Mouse (Mus musculus) hindbrain, postnatal 0 days (tissue): ENCODE results near the gene Epha2. TPM values are rescaled to one million over a fixed set of nuclear protein-coding genes. Genes with fewer than 3 reads are reported as not detected.

ENCODE experiments used
- ATAC-seq: fragments of 200-750 bp; cut with Nextera tagmentation; 2 replicates; pipeline ENCODE4 v1.8.0; 2017; ENCODE audit warnings: mild to moderate bottlenecking, moderate TSS enrichment, moderate library complexity
- DNase-seq: peaks from one replicate; pipeline ENCODE4 v3.0.0-alpha.2; 2015; ENCODE audit warnings: low spot score
- H3K27ac ChIP-seq: fragments of 300-500 bp; sonication (generic); 2 replicates; pipeline ENCODE4 v1.5.1; 2014; ENCODE audit warnings: mild to moderate bottlenecking
- H3K27me3 ChIP-seq: fragments of 300-500 bp; sonication (generic); 2 replicates; pipeline ENCODE4 v1.6.1; 2014; ENCODE audit warnings: low read length, mixed read lengths; ENCODE audit not compliant: insufficient read depth
- H3K36me3 ChIP-seq: fragments of 300-500 bp; sonication (generic); 2 replicates; pipeline ENCODE4 v1.6.1; 2014; ENCODE audit warnings: low read length, mixed read lengths; ENCODE audit not compliant: insufficient read depth
- H3K4me1 ChIP-seq: fragments of 300-500 bp; sonication (generic); 2 replicates; pipeline ENCODE4 v1.6.1; 2014; ENCODE audit warnings: antibody characterized with exemption, low read length, mixed read lengths; ENCODE audit not compliant: insufficient read depth
- H3K4me2 ChIP-seq: fragments of 300-500 bp; sonication (generic); 2 replicates; pipeline ENCODE4 v1.6.1; 2014; ENCODE audit warnings: low read depth, mild to moderate bottlenecking, low read length, moderate library complexity, mixed read lengths
- H3K4me3 ChIP-seq: fragments of 300-500 bp; sonication (generic); 2 replicates; pipeline ENCODE4 v1.5.1; 2014; ENCODE audit warnings: low read length
- H3K9ac ChIP-seq: fragments of 300-500 bp; sonication (generic); replicated peaks from 2 replicates; pipeline ENCODE4 v1.6.1; 2014; ENCODE audit warnings: mild to moderate bottlenecking, low read length, moderate library complexity, mixed read lengths
- H3K9me3 ChIP-seq: fragments of 300-500 bp; sonication (generic); 2 replicates; pipeline ENCODE4 v1.6.1; 2016; ENCODE audit warnings: low read length, mixed read lengths
- CTCF ChIP-seq: IDR thresholded peaks from 2 replicates; pipeline ENCODE4 v1.5.1; 2016; ENCODE audit warnings: antibody characterized with exemption, control low read depth, low read depth
- WGBS: fragments of 180-500 bp; shearing (Covaris S2); extraction: QIAGEN DNeasy Blood & Tissue Kit; methylation state at CpG from one replicate; pipeline ENCODE4 v1.1.7; 2014; 5-methylcytosine and 5-hydroxymethylcytosine counted together
- polyA plus RNA-seq: library from polyadenylated mRNA; unstranded; fragments of >200 nt; fragmentation: Nextera tagmentation; extraction: Ambion mirVana; gene quantifications from 2 replicates; pipeline ENCODE4 v1.2.1, GENCODE M21; 2015
- total RNA-seq: library from RNA; depleted of rRNA; stranded (reverse); fragments of >200 nt; gene quantifications from 2 replicates; pipeline ENCODE4 v1.2.3, GENCODE M21; 2014

The Epha2 gene
- total and polyA plus RNA-seq, 2 experiments from 2014 or later = 0.46 to 1.6 TPM

GRCm38 (mm10) chr4:141341477-141341876 is 40.4 kb downstream of the Epha2 start:
- no peak overlapping the region for H3K9ac ChIP-seq
- DNase-seq (no peak), ATAC-seq (no peak)
- H3K27me3 ChIP-seq = no peaks in the 10 kb centered on the region
- H3K4me1 ChIP-seq = no peaks in the 10 kb centered on the region
- H3K4me2 ChIP-seq = no peak overlapping the region
- H3K36me3 ChIP-seq = no peaks in the 10 kb centered on the region
- WGBS = 73% methylated on average over 7 of the region's 7 CpGs
- TF ChIP-seq CTCF = no peak
- no peaks in the 10 kb centered on the region for H3K9me3 ChIP-seq
- H3K4me3 ChIP-seq = no peak overlapping the region
- no peak overlapping the region for H3K27ac ChIP-seq

- H3K9ac ChIP-seq = no peak overlapping the region
- H3K27ac ChIP-seq = peak overlapping the region; percentile 26; the same call in 1 of the 2 replicates
- no peak overlapping the region for H3K4me3 ChIP-seq
- TF ChIP-seq CTCF = no peak
- no peaks in the 10 kb centered on the region for H3K9me3 ChIP-seq
- no peaks in the 10 kb centered on the region for H3K27me3 ChIP-seq
- H3K4me2 ChIP-seq = no peak overlapping the region
- peak; percentile 61 for DNase-seq
- peak; percentile 82 for ATAC-seq
- H3K4me1 ChIP-seq = no peaks in the 10 kb centered on the region
- no peaks in the 10 kb centered on the region for H3K36me3 ChIP-seq
- 34% methylated on average over 7 of the region's 7 CpGs for whole genome bisulfite sequencing
Measured at GRCm38 (mm10) chr4:141343515-141343914, 42.5 kb downstream of the Epha2 start.

GRCm38 (mm10) chr4:141345219-141345618 is 44.2 kb downstream of the Epha2 start:
- DNase-seq (no peak), ATAC-seq (no peak)
- H3K4me2 ChIP-seq = no peak overlapping the region
- no peaks in the 10 kb centered on the region for H3K36me3 ChIP-seq
- H3K27ac ChIP-seq = no peak overlapping the region
- no peak overlapping the region for H3K4me3 ChIP-seq
- H3K27me3 ChIP-seq = no peaks in the 10 kb centered on the region
- no peak for TF ChIP-seq CTCF
- H3K9ac ChIP-seq = no peak overlapping the region
- H3K9me3 ChIP-seq = no peaks in the 10 kb centered on the region
- WGBS = 94% methylated on average over 12 of the region's 12 CpGs
- no peaks in the 10 kb centered on the region for H3K4me1 ChIP-seq

GRCm38 (mm10) chr4:141347365-141347797 is 46.3 kb downstream of the Epha2 start:
- no peak overlapping the region for H3K27ac ChIP-seq
- H3K9ac ChIP-seq = no peak overlapping the region
- no peaks in the 10 kb centered on the region for H3K4me1 ChIP-seq
- H3K27me3 ChIP-seq = no peaks in the 10 kb centered on the region
- DNase-seq (no peak), ATAC-seq (no peak)
- 52% methylated on average over 8 of the region's 8 CpGs for WGBS
- H3K4me3 ChIP-seq = no peak overlapping the region
- no peak overlapping the region for H3K4me2 ChIP-seq
- H3K36me3 ChIP-seq = no peaks in the 10 kb centered on the region
- H3K9me3 ChIP-seq = no peaks in the 10 kb centered on the region
- no peak for TF ChIP-seq CTCF

- no peak overlapping the region for H3K27ac ChIP-seq
- DNase-seq = no peak
- no peak for TF ChIP-seq CTCF
- H3K4me3 ChIP-seq = no peak overlapping the region
- H3K36me3 ChIP-seq = no peaks in the 10 kb centered on the region
- H3K27me3 ChIP-seq = no peaks in the 10 kb centered on the region
- H3K4me1 ChIP-seq = no peaks in the 10 kb centered on the region
- no peak overlapping the region for H3K4me2 ChIP-seq
- ATAC-seq = no peak
- no peak overlapping the region for H3K9ac ChIP-seq
- 55% methylated on average over 11 of the region's 11 CpGs for whole genome bisulfite sequencing
- no peaks in the 10 kb centered on the region for H3K9me3 ChIP-seq
Measured at GRCm38 (mm10) chr4:141348616-141349015, 47.6 kb downstream of the Epha2 start.

GRCm38 (mm10) chr4:141350015-141350414 is 49.0 kb downstream of the Epha2 start:
- 82% methylated on average over 12 of the region's 12 CpGs for WGBS

GRCm38 (mm10) chr4:141351972-141352371 is 50.9 kb downstream of the Epha2 start:
- H3K27me3 ChIP-seq = no peaks in the 10 kb centered on the region
- no peak for ATAC-seq
- TF ChIP-seq CTCF = no peak
- H3K4me2 ChIP-seq = no peak overlapping the region
- no peaks in the 10 kb centered on the region for H3K9me3 ChIP-seq
- H3K4me1 ChIP-seq = no peaks in the 10 kb centered on the region
- H3K27ac ChIP-seq = no peak overlapping the region
- H3K9ac ChIP-seq = no peak overlapping the region
- no peak for DNase-seq
- 65% methylated on average over 7 of the region's 7 CpGs for WGBS
- H3K36me3 ChIP-seq = no peaks in the 10 kb centered on the region
- H3K4me3 ChIP-seq = no peak overlapping the region

More at GRCm38 (mm10) chr4:141350015-141350414, 49.0 kb downstream of the Epha2 start:
- Histone ChIP-seq H3K9ac (no peak overlapping the region), H3K36me3 (no peaks in the 10 kb centered on the region), H3K27ac (no peak overlapping the region), H3K4me2 (no peak overlapping the region), H3K27me3 (no peaks in the 10 kb centered on the region), H3K9me3 (no peaks in the 10 kb centered on the region), H3K4me1 (no peaks in the 10 kb centered on the region), H3K4me3 (no peak overlapping the region)
- DNase-seq (no peak), ATAC-seq (no peak)
- no peak for TF ChIP-seq CTCF
